Mouse (Mus musculus) kidney, embryonic 14.5 days (tissue): ENCODE measurements around the gene Dapk3. TPM values are rescaled to one million over a fixed set of nuclear protein-coding genes. Genes with fewer than 3 reads are reported as not detected.
"Not testable (repeated sequence)": the region's sequence is repeated elsewhere in the genome, so short reads cannot be mapped to it uniquely, and the experiment has no call there.

Source experiments
- ATAC-seq: fragments of 200-750 bp; cut with Nextera tagmentation; 2 replicates; pipeline ENCODE4 v1.8.0; 2017; ENCODE audit warnings: moderate number of reproducible peaks, mild to moderate bottlenecking, moderate TSS enrichment, moderate library complexity; ENCODE audit not compliant: low FRiP score, low TSS enrichment
- H3K27ac ChIP-seq: fragments of 300-500 bp; sonication (generic); 2 replicates; pipeline ENCODE4 v1.5.1; 2014; ENCODE audit warnings: low read depth, mild to moderate bottlenecking, low read length, moderate library complexity, mixed read lengths
- H3K27me3 ChIP-seq: fragments of 300-500 bp; sonication (generic); 2 replicates; pipeline ENCODE4 v1.6.1; 2014; ENCODE audit warnings: mild to moderate bottlenecking, low read length; ENCODE audit not compliant: control insufficient read depth, insufficient read depth
- H3K36me3 ChIP-seq: fragments of 300-500 bp; sonication (generic); 2 replicates; pipeline ENCODE4 v1.6.1; 2014; ENCODE audit warnings: low read length, mixed read lengths; ENCODE audit not compliant: control insufficient read depth, insufficient read depth
- H3K4me1 ChIP-seq: fragments of 300-500 bp; sonication (generic); 2 replicates; pipeline ENCODE4 v1.6.1; 2014; ENCODE audit warnings: low read length, mixed read lengths; ENCODE audit not compliant: control insufficient read depth, insufficient read depth
- H3K4me2 ChIP-seq: fragments of 300-500 bp; sonication (generic); replicated peaks from 2 replicates; pipeline ENCODE4 v1.6.1; 2014; ENCODE audit warnings: low read depth, mild to moderate bottlenecking, low read length
- H3K4me3 ChIP-seq: fragments of 300-500 bp; sonication (generic); 2 replicates; pipeline ENCODE4 v1.5.1; 2014; ENCODE audit warnings: mild to moderate bottlenecking, low read length
- H3K9ac ChIP-seq: fragments of 300-500 bp; sonication (generic); 2 replicates; pipeline ENCODE4 v1.6.1; 2014; ENCODE audit warnings: low read depth, mild to moderate bottlenecking, low read length, moderate library complexity
- H3K9me3 ChIP-seq: fragments of 300-500 bp; sonication (generic); 2 replicates; pipeline ENCODE4 v1.6.1; 2016; ENCODE audit warnings: low read length; ENCODE audit not compliant: control insufficient read depth
- WGBS: fragments of 180-500 bp; shearing (Covaris S2); extraction: QIAGEN DNeasy Blood & Tissue Kit; methylation state at CpG from one replicate; pipeline ENCODE4 v1.1.7; 2014; 5-methylcytosine and 5-hydroxymethylcytosine counted together
- polyA plus RNA-seq: library from polyadenylated mRNA; unstranded; fragments of >200 nt; fragmentation: Nextera tagmentation; extraction: Ambion mirVana; gene quantifications from 2 replicates; pipeline ENCODE4 v1.2.1, GENCODE M21; 2014

Gene Dapk3
- polyA plus RNA-seq, 1 experiment from 2014 or later = 45.7 TPM

DNA sequence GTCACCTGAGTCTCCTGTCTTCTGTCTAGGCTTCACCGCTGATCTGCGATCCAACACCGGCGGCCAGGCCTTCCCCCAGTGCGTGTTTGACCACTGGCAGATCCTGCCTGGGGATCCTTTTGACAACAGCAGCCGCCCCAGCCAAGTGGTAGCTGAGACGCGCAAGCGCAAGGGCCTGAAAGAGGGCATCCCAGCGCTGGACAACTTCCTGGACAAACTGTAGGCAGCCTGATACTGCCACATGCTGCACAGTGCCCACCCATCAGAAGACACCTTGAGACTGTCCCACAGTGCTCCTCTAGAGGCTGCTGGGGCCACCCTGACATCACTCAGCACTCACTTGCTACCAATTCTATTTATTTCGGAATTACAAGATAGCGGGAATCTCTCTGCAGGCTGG lies 945 bp upstream of the Dapk3 start:
- ATAC-seq, H3K4me3 ChIP-seq, H3K27ac ChIP-seq, H3K27me3 ChIP-seq, H3K4me2 ChIP-seq, H3K9ac ChIP-seq, H3K9me3 ChIP-seq: not testable (repeated sequence)
- Histone ChIP-seq H3K36me3 (peaks cover 68% of the 10 kb centered on the region), H3K4me1 (peaks cover 25% of the 10 kb centered on the region; the same call in 1 of the 2 replicates)
- WGBS = 83% methylated on average over 12 of the region's 12 CpGs

GRCm38 (mm10) chr10:81183805-81184204 lies 1.0 kb downstream of the Dapk3 start, which contains the start of gene 4930442H23Rik:
4930442H23Rik (minus strand) TSS chr10:81183849.
- no peak for ATAC-seq
- WGBS = 86% methylated on average over 5 of the region's 5 CpGs
- peaks cover 15% of the 10 kb centered on the region; the same call in 1 of the 2 replicates for H3K4me1 ChIP-seq

GRCm38 (mm10) chr10:81184765-81185164 lies 2.0 kb downstream of the Dapk3 start:
- no peak overlapping the region for H3K4me2 ChIP-seq
- 46% methylated on average over 4 of the region's 4 CpGs for WGBS
- H3K9me3 ChIP-seq = no peaks in the 10 kb centered on the region
- no peaks in the 10 kb centered on the region for H3K27me3 ChIP-seq
- peaks cover 11% of the 10 kb centered on the region; the same call in 1 of the 2 replicates for H3K4me1 ChIP-seq
- no peak overlapping the region for H3K4me3 ChIP-seq
- H3K9ac ChIP-seq = no peak overlapping the region
- peak overlapping the region; percentile 10; the same call in 1 of the 2 replicates for H3K27ac ChIP-seq
- peaks cover 51% of the 10 kb centered on the region for H3K36me3 ChIP-seq
- ATAC-seq = no peak

More at GRCm38 (mm10) chr10:81183805-81184204, 1.0 kb downstream of the Dapk3 start, which contains the start of gene 4930442H23Rik:
- H3K9ac ChIP-seq = peak within 1 kb of the TSS; percentile 72
- H3K9me3 ChIP-seq = no peaks in the 10 kb centered on the region
- peaks cover 58% of the 10 kb centered on the region for H3K36me3 ChIP-seq
- H3K4me3 ChIP-seq = peak within 1 kb of the TSS; percentile 68
- peak within 1 kb of the TSS; percentile 56 for H3K4me2 ChIP-seq
- H3K27me3 ChIP-seq = no peaks in the 10 kb centered on the region
- peak within 1 kb of the TSS; percentile 66 for H3K27ac ChIP-seq

- Histone ChIP-seq H3K36me3 (peaks cover 38% of the 10 kb centered on the region), H3K9me3 (no peaks in the 10 kb centered on the region), H3K4me3 (no peak overlapping the region), H3K27ac (no peak overlapping the region), H3K27me3 (no peaks in the 10 kb centered on the region), H3K4me2 (no peak overlapping the region), H3K4me1 (peaks cover 14% of the 10 kb centered on the region), H3K9ac (no peak overlapping the region)
- ATAC-seq = no peak
- WGBS = 93% methylated on average over 9 of the region's 9 CpGs
These were observed 4.4 kb downstream of the Dapk3 start for GRCm38 (mm10) chr10:81187161-81187560.

GRCm38 (mm10) chr10:81189821-81190220 lies 7.0 kb downstream of the Dapk3 start:
- peaks cover 32% of the 10 kb centered on the region; the same call in 1 of the 2 replicates for H3K36me3 ChIP-seq
- H3K4me2 ChIP-seq = no peak overlapping the region
- 84% methylated on average over 26 of the region's 26 CpGs for WGBS
- no peak for ATAC-seq
- no peak overlapping the region for H3K27ac ChIP-seq
- no peak overlapping the region for H3K9ac ChIP-seq
- H3K9me3 ChIP-seq = no peaks in the 10 kb centered on the region
- H3K4me3 ChIP-seq = no peak overlapping the region
- peaks cover 16% of the 10 kb centered on the region; the same call in 1 of the 2 replicates for H3K27me3 ChIP-seq
- peaks cover 15% of the 10 kb centered on the region for H3K4me1 ChIP-seq

GRCm38 (mm10) chr10:81190236-81190911 lies 7.6 kb downstream of the Dapk3 start:
- Histone ChIP-seq H3K9me3 (no peaks in the 10 kb centered on the region), H3K4me2 (no peak overlapping the region), H3K4me1 (peaks cover 12% of the 10 kb centered on the region), H3K27me3 (peaks cover 22% of the 10 kb centered on the region), H3K36me3 (peaks cover 27% of the 10 kb centered on the region; the same call in 1 of the 2 replicates), H3K9ac (no peak overlapping the region), H3K4me3 (no peak overlapping the region), H3K27ac (no peak overlapping the region)
- ATAC-seq = no peak
- WGBS = 75% methylated on average over 31 of the region's 31 CpGs

DNA sequence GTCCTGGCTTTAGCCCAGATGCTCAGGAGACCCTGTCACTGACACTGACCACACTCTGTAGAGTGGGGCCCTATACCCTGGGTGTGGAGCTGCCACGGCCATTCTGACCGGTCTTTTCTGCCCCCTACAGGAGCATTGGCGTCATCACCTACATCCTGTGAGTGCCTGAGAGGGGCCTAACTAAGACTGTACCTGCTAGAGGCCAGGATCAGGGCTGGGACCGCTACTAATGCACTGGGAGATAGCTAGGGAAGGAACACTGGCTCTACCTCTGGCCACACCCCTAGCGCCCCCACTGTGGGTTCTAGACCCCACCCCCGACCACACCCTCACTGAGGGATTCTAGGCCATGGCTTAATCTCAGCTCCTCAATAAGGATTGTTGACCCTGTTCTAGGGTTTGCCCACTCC lies 8.1 kb downstream of the Dapk3 start:
- Histone ChIP-seq H3K4me2 (no peak overlapping the region), H3K4me1 (peaks cover 12% of the 10 kb centered on the region), H3K36me3 (peaks cover 23% of the 10 kb centered on the region; the same call in 1 of the 2 replicates), H3K27ac (no peak overlapping the region), H3K9ac (no peak overlapping the region), H3K9me3 (no peaks in the 10 kb centered on the region), H3K27me3 (peaks cover 27% of the 10 kb centered on the region), H3K4me3 (no peak overlapping the region)
- 72% methylated on average over 6 of the region's 6 CpGs for WGBS
- ATAC-seq = 0 out of 2 replicates have a peak, but pooled peaks have one; percentile 7

GRCm38 (mm10) chr10:81191342-81191982 lies 8.7 kb downstream of the Dapk3 start:
- Histone ChIP-seq H3K4me2 (peak overlapping the region; percentile 91; the same call in 1 of the 2 replicates), H3K4me1 (peaks cover 12% of the 10 kb centered on the region), H3K9me3 (no peaks in the 10 kb centered on the region), H3K36me3 (peaks cover 23% of the 10 kb centered on the region; the same call in 1 of the 2 replicates), H3K4me3 (no peak overlapping the region), H3K27ac (no peak overlapping the region; the same call in 1 of the 2 replicates), H3K27me3 (peaks cover 29% of the 10 kb centered on the region), H3K9ac (no peak overlapping the region)
- ATAC-seq = no peak
- 84% methylated on average over 18 of the region's 18 CpGs for WGBS
